Mouse (Mus musculus) heart, adult 2 months (tissue): ENCODE measurements at regions not wholly inside any gene's neighbourhood (a gene's known extent, or its start where the extent isn't known, plus 50 kb on each side); places are given as distances from the start of the nearest gene placed in this dataset.

ENCODE experiments used
- CTCF ChIP-seq: fragments of 200-600 bp; IDR thresholded peaks from 2 replicates; pipeline ENCODE4 v1.8.1; 2022; ENCODE audit warnings: antibody characterized with exemption, mild to moderate bottlenecking, moderate library complexity
- EP300 ChIP-seq: fragments of 200-500 bp; IDR thresholded peaks from 2 replicates; pipeline ENCODE4 v1.6.1; 2011; ENCODE audit warnings: low read depth, low read length, control low read depth; ENCODE audit not compliant: insufficient read depth
- POLR2A ChIP-seq: fragments of 200-500 bp; IDR thresholded peaks from 2 replicates; pipeline ENCODE4 v1.6.1; 2011; ENCODE audit warnings: mild to moderate bottlenecking, low read depth, low read length, control low read depth; ENCODE audit not compliant: insufficient read depth

DNA sequence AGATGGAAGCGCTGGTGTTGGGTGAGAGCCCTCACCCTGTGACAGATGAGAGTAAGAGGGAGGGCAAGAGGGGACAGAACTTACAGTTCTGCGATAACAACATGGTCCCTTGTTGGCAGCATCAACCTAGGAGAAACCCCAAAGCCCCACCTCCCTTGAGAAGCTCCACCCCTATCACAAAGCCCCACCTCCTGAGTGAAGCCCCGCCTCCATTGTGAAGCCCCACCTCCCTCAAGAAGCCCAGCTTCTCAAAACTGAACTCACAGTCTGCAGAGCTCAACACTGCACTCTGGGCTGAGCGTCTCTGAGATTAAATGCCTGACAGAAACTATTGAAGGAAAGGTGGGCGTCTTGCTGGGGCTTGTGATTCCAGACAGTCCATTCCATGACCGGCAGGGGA is 131.6 kb downstream of the Cryba4 start:
- no peak for TF ChIP-seq CTCF
- TF ChIP-seq POLR2A: no peak
- no peak for TF ChIP-seq EP300
